Mouse (Mus musculus): Measurements from ENCODE around the gene Scgb2b21. TPM values are rescaled to one million over a fixed set of nuclear protein-coding genes. Genes with fewer than 3 reads are reported as not detected.

The Scgb2b21 gene
- not detected for polyA plus RNA-seq (2012; fragmentation: generic; extraction: Trizol)

GRCm38 (mm10) chr7:33520358-33520757, at the start of gene Scgb2b21:
Scgb2b21 (minus strand) TSS chr7:33520458.

Other genes with a start within 250 kb of the Scgb2b21 start
- gene Scgb2b19, start 240.1 kb downstream of the Scgb2b21 start, polyA plus RNA-seq (2012; fragmentation: generic; extraction: Trizol): not detected
- gene Scgb1b19, start 233.2 kb downstream of the Scgb2b21 start, polyA plus RNA-seq (2012; fragmentation: generic; extraction: Trizol): not detected
- not detected for gene Scgb2b20, start 154.1 kb downstream of the Scgb2b21 start, polyA plus RNA-seq (2012; fragmentation: generic; extraction: Trizol)
- gene Scgb1b20, start 147.2 kb downstream of the Scgb2b21 start, polyA plus RNA-seq (2012; fragmentation: generic; extraction: Trizol): not detected
- gene Scgb2b24, start 218.9 kb upstream of the Scgb2b21 start, polyA plus RNA-seq (2012; fragmentation: generic; extraction: Trizol): not detected
- not detected for gene Scgb1b24, start 223.3 kb upstream of the Scgb2b21 start, polyA plus RNA-seq (2012; fragmentation: generic; extraction: Trizol)